Mouse (Mus musculus) MEL (cell line): ENCODE measurements at regions not wholly inside any gene's neighbourhood (a gene's known extent, or its start where the extent isn't known, plus 50 kb on each side); places are given as distances from the start of the nearest gene placed in this dataset.

Source experiments
- DNase-seq: peaks from one replicate; pipeline ENCODE4 v3.0.0; 2011; ENCODE audit warnings: low read depth, low spot score
- H3K27ac ChIP-seq: 2 replicates; pipeline ENCODE4 v1.5.1; 2012; ENCODE audit warnings: low read depth, mild to moderate bottlenecking, control low read depth, low read length, moderate library complexity; ENCODE audit not compliant: control insufficient read depth
- H3K27me3 ChIP-seq, 2 experiments: fragments of 150-350 bp in 1 of 2; sonication (generic) in 1 of 2; 2 replicates each; pipeline ENCODE4 v1.6.1; 2012; ENCODE audit warnings: low read length in 2 of 2, mild to moderate bottlenecking in 2 of 2, improper control_type of control experiment in 1 of 2, moderate library complexity in 1 of 2; ENCODE audit not compliant: insufficient read depth in 2 of 2, control insufficient read depth in 1 of 2
- H3K36me3 ChIP-seq, 2 experiments: 2 replicates each; pipeline ENCODE4 v1.6.1; 2012 to 2014; ENCODE audit warnings: low read length in 2 of 2, improper control_type of control experiment in 1 of 2, inconsistent platforms in 1 of 2, mild to moderate bottlenecking in 1 of 2; ENCODE audit not compliant: insufficient read depth in 2 of 2, control insufficient read depth in 1 of 2
- H3K4me1 ChIP-seq, 2 experiments: fragments of 150-350 bp in 1 of 2; sonication (generic) in 1 of 2; 2 replicates each; pipeline ENCODE4 v1.6.1; 2012; ENCODE audit warnings: low read length in 2 of 2, improper control_type of control experiment in 1 of 2, mild to moderate bottlenecking in 1 of 2; ENCODE audit not compliant: insufficient read depth in 2 of 2, control insufficient read depth in 1 of 2
- H3K4me3 ChIP-seq, 2 experiments: fragments of 150-350 bp in 1 of 2; sonication (generic) in 1 of 2; 2 replicates each; pipeline ENCODE4 v1.5.1; 2012; ENCODE audit warnings: low read depth in 2 of 2, low read length in 2 of 2, mild to moderate bottlenecking in 2 of 2, moderate library complexity in 2 of 2, control low read depth in 1 of 2, improper control_type of control experiment in 1 of 2; ENCODE audit not compliant: control insufficient read depth in 1 of 2, insufficient read depth in 1 of 2
- H3K79me2 ChIP-seq: 2 replicates; pipeline ENCODE4 v1.6.1; 2012; ENCODE audit warnings: mild to moderate bottlenecking, low read length, moderate library complexity; ENCODE audit not compliant: control insufficient read depth, poor library complexity, insufficient read depth
- H3K9ac ChIP-seq: 2 replicates; pipeline ENCODE4 v1.6.1; 2012; ENCODE audit warnings: low read depth, mild to moderate bottlenecking, control low read depth, low read length, moderate library complexity; ENCODE audit not compliant: control insufficient read depth, poor library complexity, severe bottlenecking
- H3K9me3 ChIP-seq: fragments of 150-350 bp; sonication (generic); replicated peaks from 2 replicates; pipeline ENCODE4 v1.6.1; 2012; ENCODE audit warnings: mild to moderate bottlenecking, low read length, improper control_type of control experiment, moderate library complexity; ENCODE audit not compliant: insufficient read depth
- BHLHE40 ChIP-seq: IDR thresholded peaks from 2 replicates; pipeline ENCODE4 v1.6.1; 2012; ENCODE audit warnings: low read depth, mild to moderate bottlenecking, inconsistent platforms, low read length, improper control_type of control experiment, borderline replicate concordance
- CHD1 ChIP-seq: IDR thresholded peaks from 2 replicates; pipeline ENCODE4 v1.6.1; 2012; ENCODE audit warnings: low read depth, mild to moderate bottlenecking, inconsistent platforms, low read length, improper control_type of control experiment
- CTCF ChIP-seq, 3 experiments: IDR thresholded peaks in 2 of 3; conservative IDR thresholded peaks in 1 of 3; 2 replicates each; pipeline ENCODE4 v1.5.1; 2011 to 2012; ENCODE audit warnings: low read length in 3 of 3, low read depth in 2 of 3, mild to moderate bottlenecking in 2 of 3, improper control_type of control experiment in 1 of 3, inconsistent platforms in 1 of 3, mixed read lengths in 1 of 3, moderate library complexity in 1 of 3; ENCODE audit not compliant: control insufficient read depth in 1 of 3, insufficient read depth in 1 of 3, poor library complexity in 1 of 3, severe bottlenecking in 1 of 3
- E2F4 ChIP-seq: IDR thresholded peaks from 2 replicates; pipeline ENCODE4 v1.6.1; 2011; ENCODE audit warnings: low read depth, low read length, improper control_type of control experiment, borderline replicate concordance
- ELF1 ChIP-seq: IDR thresholded peaks from 2 replicates; pipeline ENCODE4 v1.6.1; 2014; ENCODE audit warnings: low read depth, mild to moderate bottlenecking, inconsistent platforms, low read length, improper control_type of control experiment, moderate library complexity
- EP300 ChIP-seq, 2 experiments: IDR thresholded peaks; 2 replicates each; pipeline ENCODE4 v1.6.1; 2011; ENCODE audit warnings: improper control_type of control experiment in 2 of 2, low read length in 2 of 2, low read depth in 1 of 2, mild to moderate bottlenecking in 1 of 2
- GABPA ChIP-seq: IDR thresholded peaks from 2 replicates; pipeline ENCODE4 v1.6.1; 2012; ENCODE audit warnings: low read depth, mild to moderate bottlenecking, inconsistent platforms, low read length, improper control_type of control experiment, moderate library complexity
- GATA1 ChIP-seq: IDR thresholded peaks from 2 replicates; pipeline ENCODE4 v1.6.1; 2011; ENCODE audit warnings: low read depth, low read length, improper control_type of control experiment
- HCFC1 ChIP-seq: IDR thresholded peaks from 2 replicates; pipeline ENCODE4 v1.6.1; 2012; ENCODE audit warnings: low read depth, mild to moderate bottlenecking, inconsistent platforms, low read length, improper control_type of control experiment, moderate library complexity
- MAFK ChIP-seq: IDR thresholded peaks from 2 replicates; pipeline ENCODE4 v1.6.1; 2011; ENCODE audit warnings: low read depth, mild to moderate bottlenecking, low read length, improper control_type of control experiment, borderline replicate concordance
- MYB ChIP-seq: IDR thresholded peaks from 2 replicates; pipeline ENCODE4 v1.6.1; 2011; ENCODE audit warnings: mild to moderate bottlenecking, low read depth, low read length, improper control_type of control experiment
- NRF1 ChIP-seq: IDR thresholded peaks from 2 replicates; pipeline ENCODE4 v1.6.1; 2014; ENCODE audit warnings: low read depth, mild to moderate bottlenecking, inconsistent platforms, low read length, improper control_type of control experiment, moderate library complexity; ENCODE audit not compliant: poor library complexity, insufficient read depth, severe bottlenecking
- POLR2A ChIP-seq, 2 experiments: IDR thresholded peaks; 2 replicates each; pipeline ENCODE4 v1.6.1; 2011 to 2012; ENCODE audit warnings: low read length in 2 of 2, mild to moderate bottlenecking in 2 of 2, control low read depth in 1 of 2, improper control_type of control experiment in 1 of 2, low read depth in 1 of 2, moderate library complexity in 1 of 2; ENCODE audit not compliant: control insufficient read depth in 1 of 2, insufficient read depth in 1 of 2, poor library complexity in 1 of 2
- RAD21 ChIP-seq: IDR thresholded peaks from 2 replicates; pipeline ENCODE4 v1.6.1; 2011; ENCODE audit warnings: mild to moderate bottlenecking, low read depth, low read length, improper control_type of control experiment
- RCOR1 ChIP-seq: IDR thresholded peaks from 2 replicates; pipeline ENCODE4 v1.6.1; 2012; ENCODE audit warnings: low read depth, mild to moderate bottlenecking, inconsistent platforms, low read length, improper control_type of control experiment
- SMC3 ChIP-seq: IDR thresholded peaks from 2 replicates; pipeline ENCODE4 v1.6.1; 2011; ENCODE audit warnings: low read depth, low read length, improper control_type of control experiment
- TAL1 ChIP-seq: IDR thresholded peaks from 2 replicates; pipeline ENCODE4 v1.6.1; 2012; ENCODE audit warnings: mild to moderate bottlenecking, inconsistent platforms, low read length, moderate library complexity, mixed read lengths
- TBP ChIP-seq: IDR thresholded peaks from 2 replicates; pipeline ENCODE4 v1.8.0; 2011; ENCODE audit warnings: low read depth, low read length, improper control_type of control experiment
- TCF12 ChIP-seq: IDR thresholded peaks from 2 replicates; pipeline ENCODE4 v1.6.1; 2014; ENCODE audit warnings: low read depth, mild to moderate bottlenecking, inconsistent platforms, low read length, improper control_type of control experiment, moderate library complexity
- USF1 ChIP-seq: IDR thresholded peaks from 2 replicates; pipeline ENCODE4 v1.6.1; 2014; ENCODE audit warnings: low read depth, mild to moderate bottlenecking, inconsistent platforms, low read length, improper control_type of control experiment, moderate library complexity
- USF2 ChIP-seq, 2 experiments: IDR thresholded peaks; 2 replicates each; pipeline ENCODE4 v1.6.1; 2011 to 2012; ENCODE audit warnings: improper control_type of control experiment in 2 of 2, low read length in 2 of 2, borderline replicate concordance in 1 of 2, inconsistent platforms in 1 of 2, low read depth in 1 of 2, mild to moderate bottlenecking in 1 of 2; ENCODE audit not compliant: insufficient read depth in 1 of 2
- ZC3H11A ChIP-seq: IDR thresholded peaks from 2 replicates; pipeline ENCODE4 v1.6.1; 2012; ENCODE audit warnings: low read depth, mild to moderate bottlenecking, inconsistent platforms, low read length, improper control_type of control experiment
- ZMIZ1 ChIP-seq: IDR thresholded peaks from 2 replicates; pipeline ENCODE4 v1.6.1; 2012; ENCODE audit warnings: low read depth, mild to moderate bottlenecking, inconsistent platforms, low read length, improper control_type of control experiment, moderate library complexity
- ZNF384 ChIP-seq: IDR thresholded peaks from 2 replicates; pipeline ENCODE4 v1.6.1; 2012; ENCODE audit warnings: low read depth, mild to moderate bottlenecking, inconsistent platforms, low read length, improper control_type of control experiment

GRCm38 (mm10) chr11:64281781-64282180 is 153.4 kb upstream of the Hs3st3a1 start:
- no peaks in the 10 kb centered on the region for H3K36me3 ChIP-seq
- no peaks in the 10 kb centered on the region for H3K9me3 ChIP-seq
- no peaks in the 10 kb centered on the region for H3K4me1 ChIP-seq
- H3K9ac ChIP-seq, result no peak overlapping the region
- no peaks in the 10 kb centered on the region for H3K79me2 ChIP-seq
- TF ChIP-seq TCF12 (no peak), RCOR1 (no peak), HCFC1 (no peak), GABPA (no peak), NRF1 (no peak), POLR2A (IDR thresholded peaks at IDR 0.05; ENCODE audit: control insufficient read depth in 1 of 2, insufficient read depth in 1 of 2, low read depth in 1 of 2, low read length in 2 of 2, poor library complexity in 1 of 2) (no peak), ZC3H11A (no peak), USF2 (IDR thresholded peaks at IDR 0.05; ENCODE audit: borderline replicate concordance in 1 of 2, insufficient read depth in 1 of 2, low read depth in 1 of 2, low read length in 2 of 2) (no peak), USF1 (no peak)
- DNase-seq, result no peak
- H3K4me3 ChIP-seq, result no peak overlapping the region
- H3K27me3 ChIP-seq, result no peaks in the 10 kb centered on the region
- no peak overlapping the region for H3K27ac ChIP-seq

- H3K9ac ChIP-seq, result no peak overlapping the region
- no peaks in the 10 kb centered on the region for H3K36me3 ChIP-seq
- H3K27ac ChIP-seq, result no peak overlapping the region
These were observed 156.7 kb upstream of the Hs3st3a1 start for GRCm38 (mm10) chr11:64278259-64279003.

GRCm38 (mm10) chr11:64273726-64274125 is 161.4 kb upstream of the Hs3st3a1 start:
- no peaks in the 10 kb centered on the region for H3K36me3 ChIP-seq
- no peak overlapping the region for H3K27ac ChIP-seq
- no peaks in the 10 kb centered on the region for H3K27me3 ChIP-seq
- H3K4me1 ChIP-seq, result no peaks in the 10 kb centered on the region
- no peak overlapping the region for H3K9ac ChIP-seq
- H3K79me2 ChIP-seq, result no peaks in the 10 kb centered on the region
- no peak overlapping the region for H3K4me3 ChIP-seq
- no peak for DNase-seq
- TF ChIP-seq TBP (no peak), ZNF384 (no peak), BHLHE40 (no peak), ZC3H11A (no peak), MYB (no peak), USF2 (IDR thresholded peaks at IDR 0.05; ENCODE audit: borderline replicate concordance in 1 of 2, insufficient read depth in 1 of 2, low read depth in 1 of 2, low read length in 2 of 2) (no peak), SMC3 (no peak), MAFK (no peak), ZMIZ1 (no peak), TAL1 (no peak), CHD1 (no peak), EP300 (IDR thresholded peaks at IDR 0.05; ENCODE audit: low read depth in 1 of 2, low read length in 2 of 2) (no peak), POLR2A (IDR thresholded peaks at IDR 0.05; ENCODE audit: control insufficient read depth in 1 of 2, insufficient read depth in 1 of 2, low read depth in 1 of 2, low read length in 2 of 2, poor library complexity in 1 of 2) (no peak)
- no peaks in the 10 kb centered on the region for H3K9me3 ChIP-seq

More at GRCm38 (mm10) chr11:64278259-64279003, 156.7 kb upstream of the Hs3st3a1 start:
- H3K9me3 ChIP-seq, result no peaks in the 10 kb centered on the region
- TF ChIP-seq RAD21 (no peak), NRF1 (no peak), POLR2A (IDR thresholded peaks at IDR 0.05; ENCODE audit: control insufficient read depth in 1 of 2, insufficient read depth in 1 of 2, low read depth in 1 of 2, low read length in 2 of 2, poor library complexity in 1 of 2) (no peak), CTCF (IDR thresholded peaks at IDR 0.05 in 2 of 3, conservative IDR thresholded peaks at IDR 0.05 in 1 of 3; ENCODE audit: control insufficient read depth in 1 of 3, insufficient read depth in 1 of 3, low read depth in 2 of 3, low read length in 3 of 3, poor library complexity in 1 of 3, severe bottlenecking in 1 of 3) (no peak), GATA1 (no peak), RCOR1 (no peak), MYB (no peak), ELF1 (no peak), E2F4 (no peak)
- H3K4me3 ChIP-seq, result no peak overlapping the region
- no peak for DNase-seq
- no peaks in the 10 kb centered on the region for H3K27me3 ChIP-seq
- H3K4me1 ChIP-seq, result no peaks in the 10 kb centered on the region
- H3K79me2 ChIP-seq, result no peaks in the 10 kb centered on the region
